Mouse (Mus musculus) megakaryocyte, embryonic 14.5 days (primary cell): ENCODE data around the gene Ssx2ip.

Source experiments
- FLI1 ChIP-seq: IDR thresholded peaks from 2 replicates; pipeline ENCODE4 v1.6.1; 2012; ENCODE audit warnings: low read length, inconsistent platforms, mixed read lengths
- GATA1 ChIP-seq: IDR thresholded peaks from 3 replicates; pipeline ENCODE4 v1.6.1; 2012; ENCODE audit warnings: mixed read lengths, low read length, inconsistent platforms, borderline replicate concordance

- TF ChIP-seq GATA1 = no peak
- no peak for TF ChIP-seq FLI1
These were observed 8.2 kb upstream of the Ssx2ip start for GRCm38 (mm10) chr3:146396256-146396655.
